Mouse (Mus musculus) CH12.LX (cell line): ENCODE measurements around the gene AI593442.

ENCODE experiments used
- CTCF ChIP-seq, 2 experiments: IDR thresholded peaks in 1 of 2; conservative IDR thresholded peaks in 1 of 2; 2 replicates each; pipeline ENCODE4 v1.5.1; 2011 to 2012; ENCODE audit warnings: low read depth in 2 of 2, low read length in 2 of 2, improper control_type of control experiment in 1 of 2, inconsistent platforms in 1 of 2, mild to moderate bottlenecking in 1 of 2, moderate library complexity in 1 of 2
- EP300 ChIP-seq: IDR thresholded peaks from 2 replicates; pipeline ENCODE4 v1.6.1; 2011; ENCODE audit warnings: low read length, improper control_type of control experiment
- POLR2A ChIP-seq: IDR thresholded peaks from 2 replicates; pipeline ENCODE4 v1.6.1; 2011; ENCODE audit warnings: low read depth, mild to moderate bottlenecking, improper control_type of control experiment, low read length
- SIN3A ChIP-seq: IDR thresholded peaks from 2 replicates; pipeline ENCODE4 v1.6.1; 2012; ENCODE audit warnings: low read length, improper control_type of control experiment, inconsistent platforms
- ZC3H11A ChIP-seq: IDR thresholded peaks from 2 replicates; pipeline ENCODE4 v1.6.1; 2012; ENCODE audit warnings: low read depth, mild to moderate bottlenecking, inconsistent platforms, low read length, improper control_type of control experiment
- ZMIZ1 ChIP-seq: IDR thresholded peaks from 2 replicates; pipeline ENCODE4 v1.6.1; 2012; ENCODE audit warnings: low read depth, mild to moderate bottlenecking, inconsistent platforms, low read length, improper control_type of control experiment

DNA sequence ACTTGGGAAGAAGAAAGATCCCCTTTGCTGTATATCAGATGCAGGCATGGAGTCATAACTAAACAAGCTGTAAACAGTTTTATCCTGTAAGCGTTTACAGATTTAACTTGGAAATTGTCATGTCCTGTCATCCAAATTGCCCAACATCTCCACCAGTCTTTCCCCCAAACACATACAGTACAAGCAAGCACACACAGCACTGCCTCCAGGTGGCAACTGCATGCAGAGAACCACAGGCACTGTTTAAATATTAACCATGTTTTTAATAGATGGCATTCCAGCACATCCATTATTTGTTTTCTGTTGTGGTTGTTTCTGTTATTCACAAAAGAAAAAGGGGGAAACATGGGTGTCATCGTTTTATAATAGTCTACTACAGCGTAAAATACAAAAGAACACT is 3.6 kb downstream of the AI593442 start:
- TF ChIP-seq CTCF (conservative IDR thresholded peaks at IDR 0.05 in 1 of 2, IDR thresholded peaks at IDR 0.05 in 1 of 2; ENCODE audit: low read depth in 2 of 2, low read length in 2 of 2) (no peak), EP300 (no peak), ZMIZ1 (no peak), SIN3A (no peak), POLR2A (no peak), ZC3H11A (no peak)
